Mouse (Mus musculus): Measurements from ENCODE around the gene Gm20388.

Gm20388 gene

DNA sequence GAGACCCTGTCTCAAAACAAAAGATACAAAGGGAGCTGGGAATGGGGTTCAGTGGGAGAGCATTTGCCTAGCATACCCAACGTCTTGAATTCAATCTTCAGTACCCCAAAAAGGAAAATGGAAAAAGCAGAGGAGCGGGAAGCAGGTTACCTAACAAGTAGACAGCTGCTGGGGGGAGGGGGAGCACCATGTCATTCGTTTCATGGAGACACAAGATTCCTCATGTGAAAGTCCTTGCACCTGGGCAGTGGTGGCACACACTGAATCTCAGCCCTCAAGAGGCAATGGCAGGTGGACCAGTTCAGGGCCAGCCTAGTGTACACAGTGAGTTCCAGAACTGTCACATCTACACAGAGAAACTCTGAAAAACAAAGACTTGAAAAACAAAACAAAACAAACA lies 3946.7 kb downstream of the Gm20388 start:
- no peak for DNase-seq (ENCODE audit: low spot score)

DNA sequence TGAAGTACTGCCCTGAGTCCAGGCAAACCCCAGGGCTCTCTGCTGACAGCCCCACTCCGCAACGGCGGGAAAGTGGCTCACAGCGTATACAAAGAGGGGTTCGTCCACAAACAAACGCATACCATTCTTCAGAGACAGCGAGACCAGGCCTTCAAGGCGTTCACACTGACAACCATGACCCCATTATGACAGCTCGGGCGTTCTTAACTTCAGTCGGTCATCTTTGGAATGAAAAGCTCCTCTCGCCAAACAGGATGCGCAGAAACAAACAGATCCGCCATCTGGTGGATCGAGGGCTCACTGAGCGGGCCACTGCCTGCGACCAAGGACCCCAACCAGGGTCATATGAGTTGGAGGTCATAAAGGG lies 3947.9 kb downstream of the Gm20388 start:
- DNase-seq (ENCODE audit: low spot score): peak; percentile 48

DNA sequence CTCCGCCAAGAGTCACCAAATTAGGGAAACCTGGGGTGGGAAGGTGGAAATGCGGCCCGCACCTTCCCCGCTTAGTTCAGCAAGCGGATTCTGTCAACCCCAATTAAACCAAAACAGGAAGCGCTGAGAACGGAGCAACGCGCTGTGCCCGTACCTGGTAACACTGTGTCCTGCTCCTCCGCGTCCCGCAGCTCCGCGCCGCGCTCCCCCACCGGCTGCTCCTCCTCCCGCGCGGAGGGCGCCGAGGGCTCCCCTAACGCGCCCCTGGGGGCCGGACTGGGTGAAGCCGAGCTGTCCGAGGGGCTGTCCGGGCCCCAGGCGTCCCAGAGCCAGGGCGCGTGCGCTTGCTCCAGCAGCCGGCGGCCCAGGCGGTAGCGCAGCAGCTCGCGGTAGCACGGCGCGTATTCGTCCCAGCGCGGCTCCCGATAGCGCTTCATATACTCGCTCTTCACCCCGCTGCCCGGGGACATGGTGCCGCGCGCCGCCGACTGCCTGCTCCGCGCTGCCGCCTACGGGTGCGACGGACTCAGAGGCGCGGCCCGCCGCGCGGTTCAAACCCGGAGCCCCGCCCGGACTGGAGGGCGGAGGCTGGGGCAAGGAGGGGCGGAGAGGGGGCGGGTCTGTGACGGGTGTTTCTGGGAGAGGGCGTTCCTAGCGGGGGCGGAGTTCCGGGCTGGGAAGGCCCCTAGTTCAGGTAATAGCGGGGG lies 3948.5 kb downstream of the Gm20388 start:
- peak; percentile 88 for DNase-seq (ENCODE audit: low spot score)

DNA sequence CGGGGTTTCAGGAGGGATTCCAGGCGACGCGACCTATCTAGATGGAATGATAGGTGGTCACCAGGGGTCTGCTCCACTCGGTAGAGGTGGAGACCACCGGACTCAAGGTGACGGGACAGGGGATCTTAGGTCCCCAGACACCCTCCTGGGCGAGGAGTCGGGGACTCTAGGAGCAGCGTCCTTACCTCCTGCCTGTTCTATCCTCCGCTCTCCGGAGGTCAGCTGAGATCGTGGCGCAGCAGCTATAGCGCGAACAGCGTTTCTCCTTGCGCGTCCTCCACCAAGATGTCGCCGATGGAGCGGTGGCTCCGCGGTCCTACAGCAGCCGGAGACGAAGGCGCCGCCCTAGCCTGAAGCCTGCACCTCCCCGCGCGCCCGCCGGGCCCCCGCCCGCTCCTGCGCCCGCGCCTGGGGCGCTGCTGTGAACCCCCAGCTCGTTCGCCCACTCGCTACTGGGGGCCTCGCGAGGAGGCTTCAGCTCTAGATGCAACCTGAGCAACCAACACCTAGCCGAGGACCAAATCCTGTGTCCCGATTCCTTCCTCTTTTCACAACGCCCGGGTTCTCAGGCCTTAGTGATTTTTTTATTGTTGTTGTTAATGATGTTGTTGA lies 3949.1 kb downstream of the Gm20388 start, which contains the start of gene Ccsap:
Ccsap (minus strand) TSS at position 562 of the 612 bp plus-strand sequence.
- DNase-seq (ENCODE audit: low spot score): no peak

DNA sequence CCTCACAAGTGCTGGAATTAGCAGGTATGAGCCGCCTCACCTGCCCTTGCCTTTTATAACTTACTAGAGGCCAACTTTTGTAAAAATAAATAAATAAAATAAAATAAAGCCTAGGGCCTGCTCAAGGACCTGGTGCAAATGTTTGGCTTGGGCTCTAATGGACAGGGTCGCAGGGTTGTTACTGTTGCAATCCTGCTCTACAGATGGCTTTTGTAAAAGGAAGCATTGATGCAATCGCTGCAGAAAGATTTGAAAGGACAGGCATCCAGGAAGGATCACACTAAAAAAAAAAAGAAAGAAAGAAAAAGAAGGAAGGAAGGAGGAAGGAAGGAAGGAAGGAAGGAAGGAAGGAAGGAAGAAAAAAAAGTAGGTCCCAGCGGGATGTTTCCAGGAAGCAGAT lies 3949.7 kb downstream of the Gm20388 start:
- no peak for DNase-seq (ENCODE audit: low spot score)

DNA sequence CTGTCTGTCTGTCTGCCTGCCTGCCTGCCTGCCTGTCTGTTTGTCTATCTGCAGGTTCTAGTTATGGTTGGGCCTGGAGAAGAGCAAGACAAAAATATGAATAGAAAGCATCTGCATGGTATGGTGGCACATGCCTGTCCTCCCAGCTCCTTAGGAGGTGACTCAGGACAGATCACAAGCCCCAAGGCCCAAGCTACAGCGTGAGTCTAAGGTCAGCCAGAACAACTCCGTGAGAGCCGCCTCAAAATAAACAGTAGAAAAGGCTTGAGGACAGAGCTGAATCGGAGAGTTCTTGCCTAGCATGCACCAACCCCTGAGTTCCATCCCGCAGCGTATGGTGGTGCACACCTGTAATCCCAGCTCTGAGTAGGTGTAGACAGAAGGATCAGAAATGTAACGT lies 3955.1 kb downstream of the Gm20388 start:
- no peak for DNase-seq (ENCODE audit: low spot score)

DNA sequence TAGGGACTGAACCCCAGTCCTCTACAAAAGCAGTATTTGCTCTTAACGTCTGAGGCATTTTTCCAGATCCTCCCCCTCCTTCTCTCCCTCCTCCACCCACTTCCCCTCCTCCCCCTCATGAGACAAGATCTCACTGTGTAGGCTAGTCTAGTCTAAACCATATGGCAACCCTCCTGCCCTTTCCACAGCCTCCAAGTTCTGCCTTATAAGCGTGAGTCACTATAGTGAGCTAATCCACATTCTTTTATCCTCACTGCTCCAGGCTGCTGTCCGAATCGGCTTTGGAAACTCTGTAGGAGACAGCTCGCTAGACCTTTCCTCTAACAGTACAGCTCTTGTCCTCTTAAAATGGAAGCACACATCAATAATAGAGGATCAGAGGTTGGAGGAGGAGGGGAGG lies 3956.3 kb downstream of the Gm20388 start:
- DNase-seq (ENCODE audit: low spot score): no peak

DNA sequence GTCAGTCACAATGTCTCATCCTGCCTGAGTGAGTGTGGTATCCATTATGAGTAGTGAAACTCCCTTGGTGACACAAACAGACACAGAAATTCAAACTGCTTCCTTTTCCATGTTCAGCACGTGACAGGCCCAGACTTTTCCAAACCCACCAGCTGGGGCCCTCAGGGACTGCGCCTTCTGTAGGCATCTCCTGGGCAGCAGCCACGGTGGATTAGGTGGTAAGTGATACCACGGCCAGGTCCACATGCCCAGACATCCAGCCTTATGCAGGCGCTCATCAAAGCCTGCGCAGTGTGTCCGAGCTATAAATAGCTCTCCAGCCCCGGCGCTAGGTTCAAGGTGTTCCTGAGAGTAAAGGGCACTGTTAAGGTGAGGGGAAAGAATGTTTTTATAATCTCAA lies 3961.4 kb downstream of the Gm20388 start:
- DNase-seq (ENCODE audit: low spot score): no peak

DNA sequence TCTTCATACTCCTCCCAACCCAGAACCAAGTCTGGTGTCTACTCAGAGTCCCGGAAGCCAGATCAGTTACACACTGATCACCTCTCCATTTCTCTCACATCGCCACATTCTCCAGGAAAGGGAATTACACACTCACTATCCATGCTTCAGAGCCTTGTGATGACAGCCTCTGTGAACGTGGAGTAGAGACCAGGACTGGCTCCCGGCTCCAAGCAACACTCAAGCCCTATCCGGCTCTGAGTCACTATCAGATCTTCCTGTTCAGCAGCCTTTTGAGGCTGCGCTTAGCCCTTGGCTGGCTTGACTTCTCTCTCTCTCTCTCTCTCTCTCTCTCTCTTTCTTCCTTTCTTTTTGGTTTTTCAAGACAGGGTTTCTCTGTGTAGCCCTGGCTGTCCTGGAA lies 3962.7 kb downstream of the Gm20388 start:
- no peak for DNase-seq (ENCODE audit: low spot score)

DNA sequence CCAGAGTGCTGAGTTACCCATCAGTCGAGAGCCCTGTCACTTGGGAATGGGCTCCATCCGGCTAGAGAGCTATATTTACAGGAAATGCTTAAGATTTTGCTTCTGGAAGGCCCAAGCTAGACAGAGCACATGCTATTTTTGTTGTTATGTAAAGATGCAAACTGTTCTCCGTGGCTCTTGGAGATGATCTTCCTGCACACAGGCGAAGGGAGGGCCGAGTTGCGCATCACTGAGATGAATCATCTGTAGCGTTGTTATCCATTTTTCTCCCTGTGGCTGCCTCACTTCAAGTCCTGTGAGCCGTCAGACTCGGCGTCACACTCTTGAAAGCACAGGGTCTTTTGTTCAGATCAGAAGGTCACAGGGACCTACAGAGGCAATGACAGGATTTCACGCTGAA lies 3963.7 kb downstream of the Gm20388 start:
- no peak for DNase-seq (ENCODE audit: low spot score)

DNA sequence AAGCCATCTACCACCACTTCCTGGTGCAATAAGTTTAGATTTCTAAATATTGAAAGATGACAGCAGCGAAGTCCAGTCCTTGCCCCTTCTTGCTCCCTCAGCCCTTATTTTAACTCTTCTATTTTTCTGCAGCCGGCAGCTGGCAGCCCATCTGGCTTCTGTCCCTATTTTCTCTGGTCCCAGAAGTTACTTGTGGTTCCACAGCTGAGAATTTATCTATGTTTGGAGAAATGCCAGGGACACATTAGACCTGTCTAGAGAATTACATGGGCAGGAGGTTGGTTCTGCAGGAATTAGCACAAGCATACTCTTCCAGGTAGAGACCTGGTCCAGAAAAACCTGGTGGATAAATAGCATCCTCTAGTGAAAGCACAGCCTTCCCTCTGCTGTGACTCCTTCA lies 3967.2 kb downstream of the Gm20388 start:
- no peak for DNase-seq (ENCODE audit: low spot score)

DNA sequence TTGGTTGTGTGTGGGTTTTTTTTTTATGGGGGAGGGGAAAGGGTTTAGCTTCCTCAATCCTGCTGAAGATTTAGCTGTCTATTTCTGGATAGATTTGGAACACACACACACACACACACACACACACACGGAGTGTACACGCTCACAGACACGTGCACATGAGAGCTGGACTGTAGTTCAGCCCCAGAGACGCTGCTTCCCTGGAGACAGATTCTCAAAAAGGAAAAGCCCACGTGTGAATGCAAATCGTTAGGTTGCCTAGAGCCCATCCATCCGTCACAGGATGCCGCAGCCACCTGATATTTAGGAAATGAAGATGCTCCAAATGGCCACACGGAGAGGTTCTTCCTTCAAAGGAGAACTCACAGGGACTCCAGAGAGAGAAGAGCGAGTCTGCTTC lies 3969.6 kb downstream of the Gm20388 start:
- no peak for DNase-seq (ENCODE audit: low spot score)

DNA sequence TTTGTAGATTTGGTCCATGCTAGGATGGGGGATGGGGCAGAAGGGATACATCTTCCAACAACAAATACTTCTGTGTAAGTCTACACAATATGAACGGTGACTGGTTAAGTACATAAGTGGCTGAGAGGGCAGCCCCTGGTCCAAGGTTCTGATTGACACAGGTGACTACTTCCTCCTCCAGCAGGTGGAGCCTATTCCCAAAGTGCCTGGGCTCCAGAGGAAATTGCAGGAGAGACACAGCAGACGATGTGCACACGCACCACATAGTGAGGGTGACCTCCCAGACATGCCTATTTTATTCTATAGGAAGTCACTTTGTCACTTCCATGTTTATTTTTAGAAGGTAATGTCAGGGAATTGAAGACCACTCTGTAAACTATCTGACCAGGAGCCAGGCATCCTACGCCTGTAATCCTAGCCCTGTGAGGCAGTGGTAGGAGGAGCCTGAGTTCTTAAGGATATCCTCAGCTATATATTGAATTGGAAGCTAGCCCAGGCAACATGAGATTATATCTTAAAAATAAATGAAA lies 3970.2 kb downstream of the Gm20388 start:
- no peak for DNase-seq (ENCODE audit: low spot score)

DNA sequence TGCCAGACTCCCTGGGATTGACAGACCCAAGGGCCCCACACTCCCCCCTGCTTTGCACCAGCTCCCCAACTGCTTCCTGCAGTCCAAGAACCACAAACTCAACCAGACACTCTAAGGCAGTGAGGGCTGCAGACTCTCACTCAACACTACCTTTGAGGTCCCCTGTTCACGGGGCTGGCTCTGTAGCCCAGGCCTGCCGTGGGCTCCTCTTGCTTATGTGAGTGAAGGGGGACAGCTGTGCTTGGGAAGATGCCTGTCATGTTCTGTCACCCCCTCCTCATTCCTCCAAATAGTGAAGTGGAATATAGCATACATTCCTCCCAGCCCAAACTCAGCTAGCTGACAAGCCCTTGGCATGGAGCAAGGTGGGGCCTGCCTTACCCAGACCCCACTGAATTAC lies 3971.8 kb downstream of the Gm20388 start:
- DNase-seq (ENCODE audit: low spot score): no peak

DNA sequence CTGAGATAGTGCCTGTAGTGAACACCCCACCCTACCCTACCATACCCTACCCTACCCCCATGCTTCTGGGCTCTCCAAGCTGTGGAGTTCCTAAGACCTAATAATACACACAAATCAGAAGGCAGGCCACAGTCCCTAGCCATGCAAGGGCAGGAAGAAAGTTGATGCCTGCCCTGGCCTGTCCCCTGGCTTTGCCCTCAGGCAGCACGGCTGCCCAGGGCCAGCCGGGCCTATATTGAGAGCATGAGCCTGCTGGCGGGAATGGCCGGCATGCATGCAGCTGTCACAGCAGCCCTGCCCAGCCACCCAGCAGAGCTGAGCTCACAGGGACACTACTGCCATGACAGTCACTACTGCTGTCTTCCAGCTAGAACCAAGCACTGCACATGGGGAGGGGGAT lies 3972.5 kb downstream of the Gm20388 start:
- DNase-seq (ENCODE audit: low spot score): no peak

DNA sequence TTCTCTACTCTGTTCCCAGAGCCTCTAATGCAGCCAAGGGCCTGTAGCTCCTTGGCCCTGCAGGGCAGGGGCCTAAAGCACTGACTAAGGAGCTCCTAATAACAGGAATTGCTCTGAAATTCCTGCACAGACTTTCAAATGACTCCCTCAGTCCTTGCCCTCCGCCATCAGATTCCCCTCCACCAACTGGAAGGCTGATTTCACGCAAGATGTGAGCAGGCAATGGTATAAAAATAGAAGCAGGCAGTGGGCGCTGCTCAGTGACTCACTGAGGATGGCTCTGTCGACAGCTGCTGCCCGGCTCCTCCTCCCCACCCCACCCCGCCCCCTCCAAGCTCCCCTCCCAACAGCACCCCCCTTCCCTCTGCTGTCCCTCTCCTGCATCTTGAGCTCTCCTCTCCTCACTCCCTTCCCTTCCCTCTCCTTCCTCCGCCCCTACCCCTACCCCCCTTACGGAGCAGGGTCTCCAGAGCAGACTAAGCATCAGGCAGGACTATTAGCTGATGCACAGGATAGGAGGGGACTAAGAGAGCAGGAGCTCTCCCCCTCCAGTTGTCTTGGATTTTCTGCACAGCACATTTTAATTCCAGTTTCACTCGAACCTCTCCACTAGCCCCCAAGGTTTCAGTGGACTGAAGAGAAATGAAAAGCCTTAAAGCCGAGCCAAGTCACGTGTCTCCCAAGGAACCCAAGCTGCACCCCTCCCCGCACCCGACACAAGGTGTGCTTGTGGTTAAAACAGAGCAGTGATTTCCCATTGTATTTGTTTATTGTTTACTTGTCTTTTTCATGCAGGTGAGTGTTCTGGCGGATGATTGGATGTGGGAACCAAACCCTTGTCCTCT lies 3974.3 kb downstream of the Gm20388 start:
- DNase-seq (ENCODE audit: low spot score): no peak

DNA sequence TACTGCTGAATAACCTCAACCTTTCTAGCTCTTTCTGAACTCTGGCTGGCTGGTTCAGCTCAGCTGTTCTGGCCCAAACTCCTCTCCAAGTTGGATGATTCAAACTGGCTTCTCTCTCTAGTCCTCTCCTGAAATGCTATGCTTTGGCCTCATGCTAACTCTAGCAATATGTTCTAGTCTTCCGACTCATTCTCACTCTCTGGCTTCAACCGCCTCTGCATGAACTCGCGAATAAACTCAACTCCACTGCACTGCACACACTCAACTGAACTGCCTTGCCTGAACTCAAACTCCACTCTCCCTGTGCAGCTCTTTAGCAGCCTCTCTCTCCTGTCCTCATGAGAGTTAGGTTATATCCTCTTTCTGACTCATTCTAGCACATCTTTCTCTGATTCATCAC lies 3976.5 kb downstream of the Gm20388 start:
- DNase-seq (ENCODE audit: low spot score): no peak

DNA sequence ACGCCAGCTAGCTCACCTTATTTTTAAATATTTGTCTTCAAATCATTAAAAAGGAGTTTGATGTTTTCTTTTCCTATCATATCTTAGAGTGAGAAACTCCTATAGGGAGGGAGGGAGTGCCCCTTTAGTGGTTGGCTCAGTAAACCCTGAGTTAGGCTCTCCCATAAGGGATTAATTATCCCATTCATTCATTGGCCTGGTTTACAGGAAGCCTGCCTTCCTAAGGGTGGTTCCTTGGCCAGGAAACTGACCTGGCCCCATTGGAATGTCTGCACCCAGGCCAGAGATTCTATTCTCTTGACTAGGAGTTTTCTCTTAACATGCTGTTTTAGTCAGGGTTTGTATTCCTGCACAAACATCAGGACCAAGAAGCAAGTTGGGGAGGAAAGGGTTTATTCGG lies 3977.3 kb downstream of the Gm20388 start:
- DNase-seq (ENCODE audit: low spot score): no peak

DNA sequence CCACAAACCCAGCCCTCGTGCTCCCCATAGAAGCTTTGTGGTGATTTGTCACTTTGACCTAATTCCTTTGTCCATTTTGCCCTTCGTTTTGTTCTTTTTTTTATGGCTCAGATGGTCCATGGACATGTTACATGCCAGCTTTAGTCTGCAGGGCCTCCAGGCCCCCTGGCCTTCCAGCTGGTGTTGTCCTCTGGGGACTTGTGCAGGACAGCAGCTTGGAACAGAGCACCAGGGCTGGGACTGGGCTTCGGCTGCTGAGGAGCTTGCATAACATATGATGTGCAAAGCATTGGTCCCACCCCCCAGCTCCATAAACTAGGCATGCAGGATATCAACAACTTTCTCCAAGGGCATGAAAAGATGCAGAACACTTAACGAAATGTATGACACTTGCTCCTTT lies 3979.2 kb downstream of the Gm20388 start:
- DNase-seq (ENCODE audit: low spot score): no peak

DNA sequence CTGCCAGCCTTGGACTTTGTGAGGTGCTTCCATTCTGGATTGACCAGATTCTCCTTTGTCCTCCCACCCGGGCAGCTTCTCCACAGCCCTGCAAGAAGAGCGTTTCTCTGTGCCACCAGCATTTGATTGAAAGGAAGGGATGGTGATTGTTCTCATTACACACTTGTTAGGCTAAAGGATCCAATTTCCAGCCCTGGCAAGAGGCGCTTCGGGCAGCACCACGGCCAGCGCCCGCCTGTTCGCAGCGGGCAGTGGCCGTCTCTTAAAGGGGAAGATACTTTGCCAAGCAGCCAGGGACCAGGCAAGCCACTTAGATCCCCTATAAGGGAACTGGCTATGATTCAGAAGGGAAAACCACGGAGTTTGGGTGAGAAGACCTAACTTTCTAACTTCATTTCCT lies 3980.6 kb downstream of the Gm20388 start:
- DNase-seq (ENCODE audit: low spot score): peak; percentile 81

DNA sequence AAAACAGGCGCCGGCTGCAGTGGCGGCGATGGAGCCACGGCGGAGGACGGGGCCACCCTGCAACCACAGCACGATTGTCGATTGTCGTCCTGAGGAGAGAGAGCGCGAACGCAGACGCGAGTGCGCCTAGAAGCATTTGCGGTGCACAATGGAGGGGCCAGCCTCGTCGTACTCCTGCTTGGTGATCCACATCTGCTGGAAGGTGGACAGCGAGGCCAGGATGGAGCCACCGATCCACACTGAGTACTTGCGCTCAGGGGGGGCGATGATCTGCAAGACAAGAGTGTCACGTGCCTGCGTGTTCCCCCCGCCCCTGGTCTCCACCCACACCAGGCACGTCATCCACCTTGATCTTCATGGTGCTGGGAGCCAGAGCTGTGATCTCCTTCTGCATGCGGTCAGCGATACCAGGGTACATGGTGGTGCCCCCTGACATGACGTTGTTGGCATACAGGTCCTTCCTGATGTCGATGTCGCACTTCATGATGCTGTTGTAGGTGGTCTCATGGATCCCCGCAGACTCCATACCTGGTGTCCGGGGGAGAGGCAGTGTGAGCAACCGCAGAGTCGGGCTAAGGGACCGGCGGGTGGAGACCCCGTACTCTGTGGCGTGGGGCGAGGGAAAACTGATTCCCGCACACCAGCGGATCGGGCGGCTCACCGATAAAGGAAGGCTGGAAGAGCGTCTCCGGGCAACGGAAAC lies 3981.4 kb downstream of the Gm20388 start:
- peak; percentile 42 for DNase-seq (ENCODE audit: low spot score)

DNA sequence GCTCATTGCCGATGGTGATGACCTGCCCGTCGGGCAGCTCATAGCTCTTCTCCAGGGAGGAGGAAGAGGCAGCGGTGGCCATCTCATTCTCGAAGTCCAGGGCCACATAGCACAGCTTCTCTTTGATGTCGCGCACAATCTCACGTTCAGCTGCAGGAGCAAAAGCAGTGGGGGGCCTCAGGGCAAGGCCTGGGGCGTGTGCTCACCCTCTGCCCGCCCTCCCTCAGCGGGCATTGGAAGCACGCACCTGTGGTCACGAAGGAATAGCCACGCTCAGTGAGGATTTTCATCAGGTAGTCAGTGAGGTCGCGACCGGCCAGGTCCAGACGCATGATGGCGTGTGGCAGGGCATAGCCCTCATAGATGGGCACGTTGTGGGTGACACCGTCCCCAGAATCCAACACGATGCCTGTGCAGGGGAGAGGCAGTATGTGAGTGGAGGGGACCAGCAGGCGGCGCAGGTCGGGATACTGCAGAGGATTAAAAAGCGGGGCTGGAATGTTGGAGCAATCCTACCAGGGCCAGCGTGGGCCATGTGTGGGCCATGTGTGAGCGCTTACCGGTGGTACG lies 3982.0 kb downstream of the Gm20388 start:
- DNase-seq (ENCODE audit: low spot score): peak; percentile 35
